8 mouse cellular contexts compared by ENCODE assay signal in genomic region chr2:76406937-76407441, GRCm38 (mm10). TPM values are rescaled to one million over a fixed set of nuclear protein-coding genes. Genes with fewer than 3 reads are reported as not detected.
DNase-seq lines count a peak whose midpoint lies in the region; ATAC-seq and TF ChIP-seq lines count a peak whose summit lies in the region.

No protein-coding gene starts in this region.

- H3K9ac ChIP-seq in embryonic facial prominence, embryonic 14.5 days (ENCODE audit: low read depth, low read length) = peak overlapping the region; percentile 83
- H3K9ac ChIP-seq in limb, embryonic 13.5 days = peak overlapping the region; percentile 89
- H3K9ac ChIP-seq in midbrain, embryonic 16.5 days (ENCODE audit: low read depth, low read length) = peak overlapping the region; percentile 98

- peak; percentile 56 for ATAC-seq in embryonic facial prominence, embryonic 14.5 days (ENCODE audit: low read depth)
- ATAC-seq in limb, embryonic 13.5 days (ENCODE audit: low FRiP score, low read depth) = peak; percentile 38
- peak; percentile 80 for ATAC-seq in midbrain, embryonic 16.5 days

- no peaks in the 10 kb centered on the region for H3K27me3 ChIP-seq in C2C12 (ENCODE audit: control insufficient read depth, insufficient read depth, insufficient read length)
- peaks cover 6% of the 10 kb centered on the region; the same call in 1 of the 2 replicates for H3K27me3 ChIP-seq in embryonic facial prominence, embryonic 14.5 days (replicated peaks; ENCODE audit: control insufficient read depth, insufficient read depth, low read length)
- peaks cover 20% of the 10 kb centered on the region for H3K27me3 ChIP-seq in heart, embryonic 10.5 days (ENCODE audit: insufficient read depth, poor library complexity, severe bottlenecking)
- H3K27me3 ChIP-seq in limb, embryonic 13.5 days = peaks cover 11% of the 10 kb centered on the region
- peaks cover 5% of the 10 kb centered on the region for H3K27me3 ChIP-seq in midbrain, embryonic 16.5 days (ENCODE audit: control insufficient read depth, insufficient read depth, low read depth, low read length)
- no peaks in the 10 kb centered on the region; the same call in 1 of the 2 replicates for H3K27me3 ChIP-seq in testis, adult 2 months (ENCODE audit: control insufficient read depth, insufficient read depth, low read length)

- H3K79me3 ChIP-seq in C2C12 (ENCODE audit: low read depth) = no peaks in the 10 kb centered on the region

- no peak for TF ChIP-seq POLR2A in testis, adult 2 months (IDR thresholded peaks at IDR 0.05; ENCODE audit: control insufficient read depth, low read depth, low read length)

- peaks cover 10% of the 10 kb centered on the region for H3K4me1 ChIP-seq in embryonic facial prominence, embryonic 14.5 days (ENCODE audit: control insufficient read depth, insufficient read depth, low read length)
- peaks cover 15% of the 10 kb centered on the region; the same call in 1 of the 2 replicates for H3K4me1 ChIP-seq in heart, embryonic 10.5 days
- peaks cover 16% of the 10 kb centered on the region for H3K4me1 ChIP-seq in limb, embryonic 13.5 days
- H3K4me1 ChIP-seq in midbrain, embryonic 16.5 days (ENCODE audit: control insufficient read depth, insufficient read depth, low read length) = peaks cover 10% of the 10 kb centered on the region
- H3K4me1 ChIP-seq in testis, adult 2 months (ENCODE audit: control insufficient read depth, insufficient read depth, low read length) = peaks cover 9% of the 10 kb centered on the region

- peak; percentile 74 to 76 for DNase-seq in adrenal gland, postnatal 36 days
- DNase-seq in embryonic facial prominence, embryonic 14.5 days (ENCODE audit: low spot score) = peak; percentile 76
- DNase-seq in heart, embryonic 10.5 days (ENCODE audit: low spot score) = peak; percentile 89
- peak; percentile 66 for DNase-seq in kidney, adult 9 months

- H3K36me3 ChIP-seq in C2C12 (ENCODE audit: control insufficient read depth, insufficient read depth) = no peaks in the 10 kb centered on the region
- no peaks in the 10 kb centered on the region for H3K36me3 ChIP-seq in embryonic facial prominence, embryonic 14.5 days (ENCODE audit: control insufficient read depth, insufficient read depth, low read length)
- H3K36me3 ChIP-seq in heart, embryonic 10.5 days = no peaks in the 10 kb centered on the region
- no peaks in the 10 kb centered on the region for H3K36me3 ChIP-seq in limb, embryonic 13.5 days
- H3K36me3 ChIP-seq in midbrain, embryonic 16.5 days (ENCODE audit: control insufficient read depth, insufficient read depth, low read length) = no peaks in the 10 kb centered on the region
- H3K36me3 ChIP-seq in testis, adult 2 months (ENCODE audit: control insufficient read depth, insufficient read depth, low read length) = no peaks in the 10 kb centered on the region

- TF ChIP-seq CTCF in C2C12 (IDR thresholded peaks at IDR 0.05; ENCODE audit: control insufficient read depth, insufficient read depth, insufficient read length) = no peak
- TF ChIP-seq CTCF in testis, adult 2 months (IDR thresholded peaks at IDR 0.05; ENCODE audit: control insufficient read depth, insufficient read depth, insufficient replicate concordance, low read depth, low read length) = no peak

- H3K4me2 ChIP-seq in embryonic facial prominence, embryonic 14.5 days (ENCODE audit: low read depth, low read length) = peak overlapping the region; percentile 94
- H3K4me2 ChIP-seq in limb, embryonic 13.5 days (replicated peaks) = peak overlapping the region; percentile 88
- H3K4me2 ChIP-seq in midbrain, embryonic 16.5 days (ENCODE audit: low read length) = peak overlapping the region; percentile 86

- WGBS in embryonic facial prominence, embryonic 14.5 days = under 1% methylated on average over 35 of the region's 49 CpGs
- under 1% methylated on average over 49 of the region's 49 CpGs for WGBS in heart, embryonic 10.5 days
- WGBS in limb, embryonic 13.5 days = under 1% methylated on average over 48 of the region's 49 CpGs
- under 1% methylated on average over 48 of the region's 49 CpGs for WGBS in midbrain, embryonic 16.5 days

- H3K9me3 ChIP-seq in embryonic facial prominence, embryonic 14.5 days (ENCODE audit: control insufficient read depth, low read length) = no peaks in the 10 kb centered on the region
- no peaks in the 10 kb centered on the region for H3K9me3 ChIP-seq in heart, embryonic 10.5 days
- no peaks in the 10 kb centered on the region for H3K9me3 ChIP-seq in limb, embryonic 13.5 days
- H3K9me3 ChIP-seq in midbrain, embryonic 16.5 days (replicated peaks; ENCODE audit: control insufficient read depth, low read length, poor library complexity, severe bottlenecking) = no peaks in the 10 kb centered on the region

- peak overlapping the region; percentile 93 for H3ac ChIP-seq in C2C12 (ENCODE audit: control insufficient read depth, insufficient read length, low read depth)

- H3K4me3 ChIP-seq in C2C12 (ENCODE audit: insufficient read depth, poor library complexity, severe bottlenecking) = peak overlapping the region; percentile 29
- peak overlapping the region; percentile 94 for H3K4me3 ChIP-seq in embryonic facial prominence, embryonic 14.5 days (ENCODE audit: low read depth, low read length)
- peak overlapping the region; percentile 82 for H3K4me3 ChIP-seq in heart, embryonic 10.5 days
- peak overlapping the region; percentile 93 for H3K4me3 ChIP-seq in limb, embryonic 13.5 days
- H3K4me3 ChIP-seq in midbrain, embryonic 16.5 days (ENCODE audit: low read depth, low read length) = peak overlapping the region; percentile 74
- peak overlapping the region; percentile 57 for H3K4me3 ChIP-seq in testis, adult 2 months (ENCODE audit: control insufficient read depth, low read depth, low read length)

- H3K27ac ChIP-seq in embryonic facial prominence, embryonic 14.5 days (replicated peaks; ENCODE audit: low read depth, low read length) = peak overlapping the region; percentile 79
- peak overlapping the region; percentile 87 for H3K27ac ChIP-seq in heart, embryonic 10.5 days
- peak overlapping the region; percentile 76; the same call in 1 of the 2 replicates for H3K27ac ChIP-seq in limb, embryonic 13.5 days
- peak overlapping the region; percentile 90 for H3K27ac ChIP-seq in midbrain, embryonic 16.5 days (ENCODE audit: low read length)
- no peak overlapping the region for H3K27ac ChIP-seq in testis, adult 2 months (ENCODE audit: control insufficient read depth, insufficient read depth, low read depth, low read length)

- no peaks in the 10 kb centered on the region for H3K79me2 ChIP-seq in C2C12 (ENCODE audit: control insufficient read depth, insufficient read depth)

TF ChIP-seq in C2C12, 6 proteins besides CTCF, POLR2A, EP300 and RAD21:
- TF ChIP-seq USF1 (IDR thresholded peaks at IDR 0.05; ENCODE audit: low read depth) (no peak), MYOG (IDR thresholded peaks at IDR 0.05; ENCODE audit: control insufficient read depth, extremely low read depth, insufficient read length) (no peak), MYOD1 (IDR thresholded peaks at IDR 0.05; ENCODE audit: control insufficient read depth, insufficient read length, low read depth) (no peak), MAX (IDR thresholded peaks at IDR 0.05) (no peak)

RNA-seq across cellular contexts. Expression of gene Osbpl6, which starts 0.7 kb away (rescaled TPM):
- polyA plus RNA-seq in C2C12 (2012; fragmentation: generic; extraction: Trizol) = 3.0 TPM
- 10 to 100 TPM; 26.2 to 28.5 TPM for total RNA-seq in adrenal gland, postnatal 36 days (2021)
- polyA plus RNA-seq in embryonic facial prominence, embryonic 14.5 days (2014; fragmentation: Nextera tagmentation; extraction: Ambion mirVana) = 11.0 and 11.5 TPM in 2 replicates
- 6.5 and 9.6 TPM in 2 replicates for polyA plus RNA-seq in heart, embryonic 10.5 days (2016; fragmentation: Nextera tagmentation; extraction: Ambion mirVana)
- 17.8 and 19.1 TPM in 2 replicates for polyA plus RNA-seq in limb, embryonic 13.5 days (2015; fragmentation: Nextera tagmentation; extraction: Ambion mirVana)
- 23.1 and 28.7 TPM in 2 replicates for polyA plus RNA-seq in midbrain, embryonic 16.5 days (2015; fragmentation: Nextera tagmentation; extraction: Ambion mirVana)
- polyA plus RNA-seq in testis, adult 2 months (2012; rRNA removed) = 0.20 and 0.89 TPM in 2 replicates

RNA-seq across cellular contexts. Expression of gene Rbm45, which starts 37.2 kb away (rescaled TPM):
- polyA plus RNA-seq in C2C12 (2012; fragmentation: generic; extraction: Trizol) = 24.1 TPM
- total RNA-seq in adrenal gland, postnatal 36 days (2021) = 10 to 100 TPM; 44.9 to 56.7 TPM
- polyA plus RNA-seq in embryonic facial prominence, embryonic 14.5 days (2014; fragmentation: Nextera tagmentation; extraction: Ambion mirVana) = 14.4 and 16.0 TPM in 2 replicates
- polyA plus RNA-seq in heart, embryonic 10.5 days (2016; fragmentation: Nextera tagmentation; extraction: Ambion mirVana) = 4.7 and 11.3 TPM in 2 replicates
- 21.0 and 21.3 TPM in 2 replicates for polyA plus RNA-seq in limb, embryonic 13.5 days (2015; fragmentation: Nextera tagmentation; extraction: Ambion mirVana)
- polyA plus RNA-seq in midbrain, embryonic 16.5 days (2015; fragmentation: Nextera tagmentation; extraction: Ambion mirVana) = 17.4 and 17.6 TPM in 2 replicates
- polyA plus RNA-seq in testis, adult 2 months (2012; rRNA removed) = 5.8 and 5.9 TPM in 2 replicates

RNA-seq across cellular contexts. Expression of gene Cyct, which starts 46.7 kb away (rescaled TPM):
- not detected for polyA plus RNA-seq in C2C12 (2012; fragmentation: generic; extraction: Trizol)
- not detected for total RNA-seq in adrenal gland, postnatal 36 days (2021)
- not detected in 2 replicates for polyA plus RNA-seq in embryonic facial prominence, embryonic 14.5 days (2014; fragmentation: Nextera tagmentation; extraction: Ambion mirVana)
- polyA plus RNA-seq in heart, embryonic 10.5 days (2016; fragmentation: Nextera tagmentation; extraction: Ambion mirVana) = 0.21 and 0.38 TPM in 2 replicates
- not detected in 2 replicates for polyA plus RNA-seq in limb, embryonic 13.5 days (2015; fragmentation: Nextera tagmentation; extraction: Ambion mirVana)
- polyA plus RNA-seq in midbrain, embryonic 16.5 days (2015; fragmentation: Nextera tagmentation; extraction: Ambion mirVana) = 0.40 TPM in 1 of 2 replicates, not detected in the other
- 57.2 and 69.9 TPM in 2 replicates for polyA plus RNA-seq in testis, adult 2 months (2012; rRNA removed)

Comparison
In these comparisons a context has a peak if more than half of its experiments do, and no peak if none do; other contexts are left out.
1. H3K4me3 ChIP-seq: peak in every context shown above with its lines; median percentile 94 in embryonic facial prominence, embryonic 14.5 days; 93 in limb, embryonic 13.5 days; 82 in heart, embryonic 10.5 days; 74 in midbrain, embryonic 16.5 days; 57 in testis, adult 2 months; 29 in C2C12.
2. RNA of gene Cyct, which starts 46.7 kb away (polyA plus RNA-seq): 57.2 to 69.9 TPM in testis, adult 2 months; 0.40 TPM in midbrain, embryonic 16.5 days, 0.21 to 0.38 TPM in heart, embryonic 10.5 days, not detected in C2C12 (single experiment), not detected in embryonic facial prominence, embryonic 14.5 days and not detected in limb, embryonic 13.5 days; every median in the first group is over 10 times any median in the second.
3. Peak in every context shown above with its lines, with median percentiles within 50 percentile points of each other: DNase-seq, ATAC-seq, H3K4me2 ChIP-seq and H3K9ac ChIP-seq.